Mouse (Mus musculus) MEL (cell line): ENCODE results near the gene Anp32e. TPM values are rescaled to one million over a fixed set of nuclear protein-coding genes. Genes with fewer than 3 reads are reported as not detected.
"Not testable (repeated sequence)": the region's sequence is repeated elsewhere in the genome, so short reads cannot be mapped to it uniquely, and the experiment has no call there.

ENCODE experiments used
- DNase-seq: peaks from one replicate; pipeline ENCODE4 v3.0.0; 2011; ENCODE audit warnings: low read depth, low spot score
- H3K27ac ChIP-seq: 2 replicates; pipeline ENCODE4 v1.5.1; 2012; ENCODE audit warnings: low read depth, mild to moderate bottlenecking, control low read depth, low read length, moderate library complexity; ENCODE audit not compliant: control insufficient read depth
- H3K27me3 ChIP-seq, 2 experiments: fragments of 150-350 bp in 1 of 2; sonication (generic) in 1 of 2; 2 replicates each; pipeline ENCODE4 v1.6.1; 2012; ENCODE audit warnings: low read length in 2 of 2, mild to moderate bottlenecking in 2 of 2, improper control_type of control experiment in 1 of 2, moderate library complexity in 1 of 2; ENCODE audit not compliant: insufficient read depth in 2 of 2, control insufficient read depth in 1 of 2
- H3K36me3 ChIP-seq, 2 experiments: 2 replicates each; pipeline ENCODE4 v1.6.1; 2012 to 2014; ENCODE audit warnings: low read length in 2 of 2, improper control_type of control experiment in 1 of 2, inconsistent platforms in 1 of 2, mild to moderate bottlenecking in 1 of 2; ENCODE audit not compliant: insufficient read depth in 2 of 2, control insufficient read depth in 1 of 2
- H3K4me1 ChIP-seq, 2 experiments: fragments of 150-350 bp in 1 of 2; sonication (generic) in 1 of 2; 2 replicates each; pipeline ENCODE4 v1.6.1; 2012; ENCODE audit warnings: low read length in 2 of 2, improper control_type of control experiment in 1 of 2, mild to moderate bottlenecking in 1 of 2; ENCODE audit not compliant: insufficient read depth in 2 of 2, control insufficient read depth in 1 of 2
- H3K4me3 ChIP-seq, 2 experiments: fragments of 150-350 bp in 1 of 2; sonication (generic) in 1 of 2; 2 replicates each; pipeline ENCODE4 v1.5.1; 2012; ENCODE audit warnings: low read depth in 2 of 2, low read length in 2 of 2, mild to moderate bottlenecking in 2 of 2, moderate library complexity in 2 of 2, control low read depth in 1 of 2, improper control_type of control experiment in 1 of 2; ENCODE audit not compliant: control insufficient read depth in 1 of 2, insufficient read depth in 1 of 2
- H3K79me2 ChIP-seq: 2 replicates; pipeline ENCODE4 v1.6.1; 2012; ENCODE audit warnings: mild to moderate bottlenecking, low read length, moderate library complexity; ENCODE audit not compliant: control insufficient read depth, poor library complexity, insufficient read depth
- H3K9ac ChIP-seq: 2 replicates; pipeline ENCODE4 v1.6.1; 2012; ENCODE audit warnings: low read depth, mild to moderate bottlenecking, control low read depth, low read length, moderate library complexity; ENCODE audit not compliant: control insufficient read depth, poor library complexity, severe bottlenecking
- H3K9me3 ChIP-seq: fragments of 150-350 bp; sonication (generic); replicated peaks from 2 replicates; pipeline ENCODE4 v1.6.1; 2012; ENCODE audit warnings: mild to moderate bottlenecking, low read length, improper control_type of control experiment, moderate library complexity; ENCODE audit not compliant: insufficient read depth
- BHLHE40 ChIP-seq: IDR thresholded peaks from 2 replicates; pipeline ENCODE4 v1.6.1; 2012; ENCODE audit warnings: low read depth, mild to moderate bottlenecking, inconsistent platforms, low read length, improper control_type of control experiment, borderline replicate concordance
- ETS1 ChIP-seq: IDR thresholded peaks from 2 replicates; pipeline ENCODE4 v1.6.1; 2012; ENCODE audit warnings: low read depth, mild to moderate bottlenecking, inconsistent platforms, low read length, improper control_type of control experiment, moderate library complexity
- GABPA ChIP-seq: IDR thresholded peaks from 2 replicates; pipeline ENCODE4 v1.6.1; 2012; ENCODE audit warnings: low read depth, mild to moderate bottlenecking, inconsistent platforms, low read length, improper control_type of control experiment, moderate library complexity
- MAZ ChIP-seq: IDR thresholded peaks from 2 replicates; pipeline ENCODE4 v1.6.1; 2012; ENCODE audit warnings: low read depth, mild to moderate bottlenecking, inconsistent platforms, low read length, improper control_type of control experiment
- MEF2A ChIP-seq: IDR thresholded peaks from 2 replicates; pipeline ENCODE4 v1.6.1; 2014; ENCODE audit warnings: low read depth, mild to moderate bottlenecking, inconsistent platforms, low read length, improper control_type of control experiment; ENCODE audit not compliant: poor library complexity, insufficient replicate concordance, severe bottlenecking; ENCODE audit errors: extremely low read depth
- MYC ChIP-seq: IDR thresholded peaks from 2 replicates; pipeline ENCODE4 v1.6.1; 2011; ENCODE audit warnings: low read depth, mild to moderate bottlenecking, low read length, improper control_type of control experiment, moderate library complexity
- NELFE ChIP-seq: IDR thresholded peaks from 2 replicates; pipeline ENCODE4 v1.6.1; 2011; ENCODE audit warnings: low read depth, low read length, improper control_type of control experiment
- NRF1 ChIP-seq: IDR thresholded peaks from 2 replicates; pipeline ENCODE4 v1.6.1; 2014; ENCODE audit warnings: low read depth, mild to moderate bottlenecking, inconsistent platforms, low read length, improper control_type of control experiment, moderate library complexity; ENCODE audit not compliant: poor library complexity, insufficient read depth, severe bottlenecking
- POLR2A ChIP-seq, 2 experiments: IDR thresholded peaks; 2 replicates each; pipeline ENCODE4 v1.6.1; 2011 to 2012; ENCODE audit warnings: low read length in 2 of 2, mild to moderate bottlenecking in 2 of 2, control low read depth in 1 of 2, improper control_type of control experiment in 1 of 2, low read depth in 1 of 2, moderate library complexity in 1 of 2; ENCODE audit not compliant: control insufficient read depth in 1 of 2, insufficient read depth in 1 of 2, poor library complexity in 1 of 2
- RCOR1 ChIP-seq: IDR thresholded peaks from 2 replicates; pipeline ENCODE4 v1.6.1; 2012; ENCODE audit warnings: low read depth, mild to moderate bottlenecking, inconsistent platforms, low read length, improper control_type of control experiment
- SIN3A ChIP-seq: IDR thresholded peaks from 2 replicates; pipeline ENCODE4 v1.6.1; 2012; ENCODE audit warnings: low read length, improper control_type of control experiment, inconsistent platforms
- SMC3 ChIP-seq: IDR thresholded peaks from 2 replicates; pipeline ENCODE4 v1.6.1; 2011; ENCODE audit warnings: low read depth, low read length, improper control_type of control experiment
- TAL1 ChIP-seq: IDR thresholded peaks from 2 replicates; pipeline ENCODE4 v1.6.1; 2012; ENCODE audit warnings: mild to moderate bottlenecking, inconsistent platforms, low read length, moderate library complexity, mixed read lengths
- TBP ChIP-seq: IDR thresholded peaks from 2 replicates; pipeline ENCODE4 v1.8.0; 2011; ENCODE audit warnings: low read depth, low read length, improper control_type of control experiment
- TCF12 ChIP-seq: IDR thresholded peaks from 2 replicates; pipeline ENCODE4 v1.6.1; 2014; ENCODE audit warnings: low read depth, mild to moderate bottlenecking, inconsistent platforms, low read length, improper control_type of control experiment, moderate library complexity
- USF1 ChIP-seq: IDR thresholded peaks from 2 replicates; pipeline ENCODE4 v1.6.1; 2014; ENCODE audit warnings: low read depth, mild to moderate bottlenecking, inconsistent platforms, low read length, improper control_type of control experiment, moderate library complexity
- ZKSCAN1 ChIP-seq: IDR thresholded peaks from 2 replicates; pipeline ENCODE4 v1.6.1; 2012; ENCODE audit warnings: low read depth, mild to moderate bottlenecking, inconsistent platforms, low read length, improper control_type of control experiment, moderate library complexity
- ZMIZ1 ChIP-seq: IDR thresholded peaks from 2 replicates; pipeline ENCODE4 v1.6.1; 2012; ENCODE audit warnings: low read depth, mild to moderate bottlenecking, inconsistent platforms, low read length, improper control_type of control experiment, moderate library complexity
- ZNF384 ChIP-seq: IDR thresholded peaks from 2 replicates; pipeline ENCODE4 v1.6.1; 2012; ENCODE audit warnings: low read depth, mild to moderate bottlenecking, inconsistent platforms, low read length, improper control_type of control experiment
- polyA plus RNA-seq, 2 experiments: library from polyadenylated mRNA; stranded (reverse) in 1 of 2; unstranded in 1 of 2; fragments of >175 nt in 1 of 2; fragments of >200 nt in 1 of 2; gene quantifications; 2 replicates each; pipeline versions ENCODE4 v1.2.1 to v1.2.4; 2012; ENCODE audit warnings: low replicate concordance in 2 of 2, low read depth in 1 of 2; ENCODE audit not compliant: insufficient read length in 2 of 2, insufficient read depth in 1 of 2, missing spikeins in 1 of 2
- total RNA-seq: library from RNA; depleted of rRNA; stranded (reverse); fragments of 300-350 nt; gene quantifications from 2 replicates; pipeline ENCODE4 v1.2.3, GENCODE M21; 2012

Gene Anp32e
- total and polyA plus RNA-seq, 3 experiments: 159 to 748 (median 412) TPM

- Histone ChIP-seq H3K27ac (no peak overlapping the region), H3K4me1 (peaks cover 15 to 46% of the 10 kb centered on the region in 2 experiments), H3K9me3 (no peaks in the 10 kb centered on the region), H3K4me3 (no peak overlapping the region), H3K27me3 (no peaks in the 10 kb centered on the region), H3K9ac (no peak overlapping the region), H3K36me3 (peaks cover 0 to 31% of the 10 kb centered on the region in 2 experiments; a peak in 2 of 4 replicates), H3K79me2 (peaks cover 2% of the 10 kb centered on the region; the same call in 1 of the 2 replicates)
- TF ChIP-seq RCOR1 (no peak), MYC (no peak), SMC3 (no peak), MEF2A (no peak), USF1 (no peak), TAL1 (no peak), TCF12 (no peak), BHLHE40 (no peak), ZKSCAN1 (no peak), NRF1 (no peak), SIN3A (no peak), ETS1 (no peak), MAZ (no peak), ZNF384 (no peak), GABPA (no peak), TBP (no peak)
- no peak for DNase-seq
These were observed 24.5 kb downstream of the Anp32e start for GRCm38 (mm10) chr3:95953522-95953921.

DNA sequence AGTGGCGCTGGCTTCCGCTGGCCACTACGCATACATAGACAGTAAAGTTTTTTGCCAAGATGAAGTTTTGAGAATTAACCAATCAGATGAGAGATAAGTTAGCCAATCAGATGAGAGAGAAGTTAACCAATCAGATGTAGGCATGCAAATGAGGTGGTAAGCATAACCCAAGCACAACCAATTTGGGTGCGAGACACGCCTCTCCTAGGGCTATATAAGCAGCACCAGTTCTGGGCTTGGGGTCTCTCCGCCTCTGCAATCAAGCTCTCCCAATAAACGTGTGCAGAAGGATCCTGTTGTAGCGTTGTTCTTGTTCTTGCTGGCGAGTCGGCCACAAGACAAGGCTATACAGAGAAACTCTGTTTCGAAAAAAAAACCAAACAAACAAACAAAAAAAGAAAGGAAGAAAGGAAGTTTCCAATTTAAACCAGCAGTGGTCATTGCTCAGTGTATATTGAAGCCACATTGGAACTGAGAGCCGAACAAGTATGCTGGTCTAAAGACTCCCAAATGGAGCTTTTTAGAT, 25.7 kb downstream of the Anp32e start:
- not testable (repeated sequence) for H3K4me3 ChIP-seq, H3K9ac ChIP-seq, H3K79me2 ChIP-seq, H3K27me3 ChIP-seq, H3K27ac ChIP-seq, H3K9me3 ChIP-seq
- peak; percentile 52 for DNase-seq
- Histone ChIP-seq H3K4me1 (peaks cover 15 to 36% of the 10 kb centered on the region in 2 experiments), H3K36me3 (peaks cover 0 to 19% of the 10 kb centered on the region in 2 experiments; a peak in 2 of 4 replicates)
- TF ChIP-seq NELFE (peak; percentile 60), TBP (peak; percentile 95), ZMIZ1 (peak; percentile 68; the same call in 1 of the 2 replicates), POLR2A (IDR thresholded peaks at IDR 0.05; ENCODE audit: control insufficient read depth in 1 of 2, insufficient read depth in 1 of 2, low read depth in 1 of 2, low read length in 2 of 2, poor library complexity in 1 of 2) (peak in 1 of 2 experiments; percentile 64; a peak in 2 of 4 replicates)
